Mouse (Mus musculus) lung, adult 2 months (tissue): ENCODE measurements around the gene Trpm5.

Source experiments
- CTCF ChIP-seq: fragments of 200-500 bp; IDR thresholded peaks from 2 replicates; pipeline ENCODE4 v1.5.1; 2011; ENCODE audit warnings: mild to moderate bottlenecking, low read length, control low read depth; ENCODE audit not compliant: insufficient read depth
- POLR2A ChIP-seq: fragments of 200-500 bp; IDR thresholded peaks from 2 replicates; pipeline ENCODE4 v1.6.1; 2011; ENCODE audit warnings: low read depth, mild to moderate bottlenecking, control low read depth, low read length, borderline replicate concordance; ENCODE audit errors: extremely low read depth

DNA sequence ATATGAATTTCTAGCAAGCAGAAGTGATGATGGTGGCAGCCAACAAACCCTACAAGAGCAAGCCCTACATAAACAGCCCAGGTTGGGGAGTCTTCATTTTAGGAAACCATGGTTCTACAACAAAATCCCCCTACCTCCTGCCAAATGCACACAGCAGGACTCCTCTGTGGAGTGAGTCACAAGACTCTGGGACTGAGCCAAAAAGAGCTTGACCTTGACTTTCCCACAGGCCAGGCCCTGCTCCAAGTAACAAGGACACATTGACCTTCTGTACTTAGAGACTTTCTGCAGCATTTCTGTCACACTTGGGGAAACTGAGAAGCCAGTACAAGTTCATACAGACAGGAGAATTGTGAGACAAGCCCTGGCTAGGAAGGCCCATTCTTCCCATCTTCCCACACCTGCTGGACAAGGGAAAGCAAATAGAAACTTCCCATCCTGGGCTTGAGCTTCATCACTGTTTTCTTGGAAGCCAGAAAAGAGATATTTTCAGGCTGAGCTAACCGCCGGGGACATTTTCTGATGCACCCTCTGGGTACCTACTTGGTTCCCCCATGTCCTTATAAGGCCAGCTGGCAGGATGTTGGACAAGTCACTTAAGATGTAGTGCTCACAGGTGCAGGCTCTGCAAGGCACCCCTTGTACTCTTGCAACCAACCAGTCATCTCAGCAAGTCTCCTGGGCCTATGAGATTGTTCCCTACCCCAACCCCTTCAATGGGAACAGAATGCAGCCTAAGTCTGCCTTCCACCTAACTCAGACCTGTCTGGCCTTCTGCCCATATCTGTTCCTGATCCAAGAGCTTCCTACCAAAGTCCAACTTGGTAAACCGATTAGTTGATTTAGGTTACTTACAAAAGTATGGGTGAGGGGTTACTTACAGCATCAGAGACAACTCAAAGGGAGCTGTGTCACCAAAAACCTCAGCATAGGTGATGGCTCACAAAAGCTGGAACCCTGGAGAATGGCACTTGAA lies 44.3 kb downstream of the Trpm5 start:
- TF ChIP-seq POLR2A (no peak), CTCF (no peak)
